Mouse (Mus musculus) cerebellum, adult 9-10 months (tissue): Measurements from ENCODE around the gene Esr1.

Experiments used
- DNase-seq: peaks from one replicate; pipeline ENCODE4 v3.0.0; 2022

Gene Esr1

DNA sequence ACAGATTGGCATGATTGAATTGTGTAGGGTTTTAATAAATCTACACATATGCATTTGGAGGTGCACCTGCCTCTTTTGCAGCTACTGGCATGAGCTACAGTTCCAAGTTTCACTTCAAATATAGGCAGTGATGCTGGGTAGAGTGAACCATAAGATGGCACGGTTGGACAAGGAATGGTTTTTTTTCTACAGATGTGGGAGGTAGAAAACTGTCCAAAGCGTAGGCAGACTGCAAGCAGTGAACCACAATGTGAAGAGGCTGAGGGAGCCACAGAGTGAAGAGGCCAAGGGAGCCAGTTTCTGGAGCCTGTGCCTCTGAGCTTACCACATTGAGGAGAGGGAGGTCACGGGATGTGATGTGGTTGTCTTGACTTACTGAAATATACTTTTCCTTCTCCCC, 238.5 kb downstream of the Esr1 start:
- no peak for DNase-seq

DNA sequence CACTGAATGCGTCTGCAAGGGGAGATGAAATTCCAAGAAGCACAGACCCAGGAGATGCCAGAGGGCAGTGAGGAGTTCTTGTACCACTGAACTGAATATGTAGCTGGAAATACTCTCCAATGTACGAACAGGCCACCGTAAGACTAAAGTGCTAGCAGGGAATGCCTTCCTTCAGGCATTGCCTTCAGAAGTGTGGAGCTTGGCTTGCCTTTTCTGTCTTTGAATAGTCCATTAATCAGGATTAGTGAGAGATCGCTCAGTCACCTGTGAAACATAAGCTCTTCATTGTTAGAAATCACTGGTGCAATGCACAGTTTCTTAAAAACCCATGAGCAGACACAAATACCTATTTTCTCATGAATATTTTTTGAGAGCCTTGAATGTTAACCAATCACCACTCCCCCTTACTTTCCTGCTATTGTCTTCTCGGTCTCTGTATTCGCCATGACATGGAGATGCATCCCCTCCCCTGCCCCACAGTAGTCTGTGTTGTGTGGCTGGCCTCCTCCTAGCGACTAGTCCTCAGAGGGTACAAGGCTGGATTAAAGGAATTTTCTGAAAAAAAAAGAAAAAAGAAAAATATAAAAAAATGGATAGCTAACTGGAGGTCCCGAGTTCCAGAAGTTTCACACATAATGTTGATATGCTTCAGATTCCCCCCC, 263.8 kb downstream of the Esr1 start:
- DNase-seq = no peak

GRCm38 (mm10) chr10:4881391-4881790, 270.0 kb downstream of the Esr1 start:
- peak; percentile 13 for DNase-seq

- DNase-seq = no peak
These were observed 274.1 kb downstream of the Esr1 start for GRCm38 (mm10) chr10:4885506-4885905.

DNA sequence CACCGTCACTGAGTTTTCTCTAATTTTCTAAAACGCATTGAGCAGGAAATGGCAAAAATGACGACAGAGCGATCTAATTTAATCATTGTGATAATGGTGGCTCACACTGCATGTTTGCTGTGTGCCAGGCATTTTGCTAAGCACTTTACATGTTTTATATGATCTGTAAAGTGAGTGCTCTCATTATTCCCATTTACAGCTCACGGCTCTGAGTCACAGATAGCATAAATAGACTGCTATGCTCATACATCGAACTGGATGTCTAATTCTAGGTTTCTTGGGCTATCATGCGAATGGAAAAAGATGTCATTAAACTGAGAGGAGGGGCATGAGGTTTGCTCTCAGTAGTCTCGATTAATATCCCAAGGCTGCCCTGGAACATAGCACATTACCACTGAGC, 274.6 kb downstream of the Esr1 start:
- DNase-seq = no peak

- no peak for DNase-seq
These were observed 282.1 kb downstream of the Esr1 start for GRCm38 (mm10) chr10:4893475-4893874.

GRCm38 (mm10) chr10:4897789-4898188, 286.4 kb downstream of the Esr1 start:
- no peak for DNase-seq

DNA sequence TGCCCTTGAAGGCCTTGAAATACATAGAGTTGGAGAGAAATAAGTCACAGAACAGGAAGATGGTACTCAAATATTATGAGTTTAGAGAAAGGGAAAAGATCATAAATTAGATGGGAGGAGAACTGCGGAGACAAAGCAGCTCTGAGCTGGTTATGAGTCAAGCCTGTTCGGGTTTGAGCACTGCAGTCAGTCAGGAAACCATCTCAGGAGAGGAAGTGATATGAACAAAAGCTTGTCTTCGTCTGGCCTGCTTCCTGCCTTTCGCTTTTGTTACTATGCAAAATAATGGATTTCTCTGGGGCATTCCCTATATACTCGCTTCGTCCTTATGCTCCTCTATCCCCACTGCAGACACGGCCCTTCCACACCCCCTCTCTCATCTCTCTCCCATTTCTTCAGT, 288.9 kb downstream of the Esr1 start:
- no peak for DNase-seq

DNA sequence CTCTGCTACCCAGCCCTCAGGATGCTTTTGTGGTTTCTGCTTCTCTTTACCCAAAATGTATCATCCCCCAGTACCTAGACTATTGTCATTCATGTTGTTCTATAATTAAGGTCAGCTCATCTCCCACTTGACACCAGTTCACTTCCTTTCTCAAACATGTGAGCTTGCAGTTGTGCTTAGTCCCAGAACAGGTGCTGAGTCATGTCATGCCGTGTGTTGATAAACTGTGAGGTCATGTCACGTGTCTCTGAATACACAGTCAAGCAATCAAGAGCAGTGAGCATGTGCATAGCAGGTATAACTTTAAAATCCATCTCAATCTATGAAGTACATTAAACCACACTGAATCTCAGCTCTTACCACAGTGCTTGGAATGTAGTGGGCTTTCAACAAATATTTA, 297.9 kb downstream of the Esr1 start:
- no peak for DNase-seq

- no peak for DNase-seq
These were observed 299.1 kb downstream of the Esr1 start for GRCm38 (mm10) chr10:4910451-4910850.

GRCm38 (mm10) chr10:4919046-4919445, 307.7 kb downstream of the Esr1 start:
- no peak for DNase-seq

GRCm38 (mm10) chr10:4923616-4924015, 312.2 kb downstream of the Esr1 start:
- DNase-seq = no peak

GRCm38 (mm10) chr10:4924391-4924790, 313.0 kb downstream of the Esr1 start:
- no peak for DNase-seq

DNA sequence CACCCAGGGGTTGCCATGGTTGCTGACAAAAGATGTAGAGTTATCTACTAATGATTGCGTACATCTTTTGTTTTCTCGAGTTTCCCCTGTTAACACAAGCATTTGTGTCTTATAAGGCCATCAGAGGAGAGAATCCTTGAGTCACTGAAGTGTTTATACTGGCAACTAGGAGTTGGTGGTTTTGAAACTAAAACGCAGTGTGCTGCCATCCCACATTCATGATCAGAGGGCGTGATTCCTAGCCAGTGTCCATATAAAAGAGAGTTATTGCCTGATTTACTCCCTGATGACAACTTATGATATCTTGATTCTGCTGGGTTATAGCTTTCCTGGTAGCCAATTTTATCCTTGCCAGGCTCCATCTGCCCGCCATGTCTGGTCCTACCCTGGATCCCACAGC, 331.8 kb downstream of the Esr1 start:
- no peak for DNase-seq

GRCm38 (mm10) chr10:4944725-4945124, 333.3 kb downstream of the Esr1 start:
- DNase-seq = no peak

- no peak for DNase-seq
These were observed 354.4 kb downstream of the Esr1 start for GRCm38 (mm10) chr10:4965768-4966167.

DNA sequence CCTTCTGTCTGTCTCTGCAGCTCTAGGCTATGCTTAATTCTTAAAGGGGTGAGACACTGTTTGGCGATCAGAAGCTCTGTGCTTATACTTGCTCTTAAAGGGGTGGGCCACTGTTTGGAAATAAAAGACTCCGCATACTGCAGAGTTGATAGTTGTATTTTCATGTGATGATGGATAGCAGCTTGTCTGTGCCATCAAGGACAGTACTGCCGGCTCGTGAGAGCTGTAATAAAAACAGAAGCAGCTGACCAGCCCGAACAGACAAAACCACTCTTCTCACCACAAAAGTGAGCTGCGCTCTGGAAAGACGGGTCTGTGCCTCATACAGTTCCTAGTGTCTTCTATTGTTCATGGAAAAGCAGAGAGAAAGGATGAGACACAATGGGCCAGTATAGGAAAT, 359.8 kb downstream of the Esr1 start:
- DNase-seq = no peak

DNA sequence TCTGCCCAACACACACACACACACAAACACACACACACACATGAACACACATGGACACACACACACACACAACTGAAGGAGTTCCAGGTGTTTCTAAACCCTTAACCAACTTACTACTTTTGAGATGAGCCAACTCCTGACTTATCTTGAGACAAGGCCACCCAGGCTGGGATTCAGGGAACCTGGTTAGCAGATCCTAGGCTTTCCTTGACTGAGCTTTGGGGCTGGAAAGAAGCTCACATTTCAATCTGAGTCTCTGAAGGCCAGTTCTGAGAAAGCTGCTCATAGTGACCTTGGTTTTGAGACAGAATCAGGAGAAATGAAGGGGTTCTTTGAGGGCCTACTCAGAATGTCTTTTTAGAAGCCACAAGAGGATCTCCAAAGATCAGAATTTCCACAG, 360.2 kb downstream of the Esr1 start:
- DNase-seq = no peak

- DNase-seq = no peak
These were observed 360.6 kb downstream of the Esr1 start for GRCm38 (mm10) chr10:4972026-4972425.

DNA sequence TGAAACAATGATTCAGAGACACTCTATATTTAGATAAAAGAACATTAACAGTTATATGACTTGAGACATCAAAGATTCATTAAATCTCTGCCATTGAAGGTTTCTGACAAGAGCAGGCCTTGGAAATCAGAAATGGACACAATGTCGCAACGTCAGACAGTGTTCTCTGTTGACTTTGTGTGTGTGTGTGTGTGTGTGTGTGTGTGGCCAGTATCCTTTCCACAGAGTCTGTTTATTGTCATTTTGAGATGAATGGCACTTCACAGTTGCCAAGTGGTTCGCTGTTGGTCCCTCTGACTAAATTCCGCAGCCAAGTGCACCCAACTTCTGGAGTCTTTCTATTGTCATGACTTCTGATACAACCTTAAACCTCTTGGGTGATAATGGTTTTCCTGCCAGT, 362.9 kb downstream of the Esr1 start:
- DNase-seq = no peak

DNA sequence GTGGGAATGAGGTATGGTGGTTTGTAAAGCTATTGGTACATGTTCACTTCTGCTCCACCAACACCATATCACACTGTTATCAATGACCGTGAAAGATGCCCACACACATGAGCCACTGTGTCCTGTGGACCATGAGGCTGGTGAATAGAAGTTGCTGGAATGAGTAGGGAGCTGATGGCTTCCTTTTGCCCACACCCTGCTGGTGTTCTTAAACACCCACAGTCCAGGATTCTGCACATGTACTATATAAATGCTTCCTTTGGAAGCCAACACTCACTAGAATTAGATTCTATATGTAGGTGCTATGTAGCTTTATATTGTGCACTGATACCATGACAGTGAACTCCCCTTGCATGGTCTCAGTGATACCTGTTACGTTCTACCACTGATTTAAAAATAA, 365.2 kb downstream of the Esr1 start:
- DNase-seq = no peak

GRCm38 (mm10) chr10:4977374-4977773, 366.0 kb downstream of the Esr1 start:
- no peak for DNase-seq

- DNase-seq = no peak
These were observed 372.5 kb downstream of the Esr1 start for GRCm38 (mm10) chr10:4983919-4984318.

DNA sequence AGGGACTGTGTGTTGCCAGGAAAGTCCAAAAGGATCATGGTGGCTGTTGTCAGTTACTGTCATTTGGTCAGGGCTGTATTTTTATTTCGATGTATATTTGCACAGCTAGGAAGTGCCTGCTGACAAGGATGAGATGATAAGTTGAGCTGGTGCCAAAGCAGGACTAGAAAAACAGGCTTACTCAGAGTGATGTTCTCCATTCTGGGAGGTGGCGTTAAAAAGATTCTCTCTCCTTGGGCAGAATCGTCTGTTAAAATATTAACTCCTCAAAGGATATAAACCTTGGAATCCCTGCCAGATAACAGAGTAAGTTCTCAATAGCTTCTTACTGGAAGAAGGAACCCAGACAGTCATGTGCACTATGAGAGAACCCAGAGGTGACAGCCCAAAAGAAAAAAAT, 382.4 kb downstream of the Esr1 start:
- DNase-seq = no peak

DNA sequence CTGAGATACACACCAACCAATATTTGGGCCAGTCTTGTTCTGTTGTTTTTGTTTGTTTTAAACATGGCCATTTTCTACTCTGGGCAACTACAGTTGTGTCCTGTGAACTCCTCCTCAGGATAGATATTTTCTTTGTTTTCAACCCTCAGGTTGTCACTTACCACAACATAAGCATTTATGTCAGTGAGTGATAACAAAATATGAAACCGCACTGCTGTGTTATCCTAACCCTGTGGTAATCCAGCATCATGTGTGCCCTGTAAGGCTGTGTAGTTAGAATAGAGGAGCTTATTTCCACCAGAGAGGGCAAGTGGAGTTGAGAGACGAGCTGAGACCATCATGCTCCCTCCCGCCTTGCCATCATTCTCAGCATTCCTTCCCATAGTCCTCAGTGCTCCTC, 385.2 kb downstream of the Esr1 start:
- DNase-seq = no peak
